Mouse (Mus musculus) adrenal gland, postnatal 10 days (tissue): ENCODE measurements at regions not wholly inside any gene's neighbourhood (a gene's known extent, or its start where the extent isn't known, plus 50 kb on each side); places are given as distances from the start of the nearest gene placed in this dataset.

Experiments
- DNase-seq: peaks from one replicate; pipeline ENCODE4 v3.0.0; 2021; ENCODE audit warnings: mixed read lengths

- DNase-seq, result no peak
Measured at GRCm38 (mm10) chr17:29775836-29776235, 59.0 kb upstream of the Ccdc167 start.

- peak; percentile 80 for DNase-seq
Measured at GRCm38 (mm10) chr17:29773339-29773738, 56.5 kb upstream of the Ccdc167 start.

- no peak for DNase-seq
Measured at GRCm38 (mm10) chr17:29770914-29771313, 54.1 kb upstream of the Ccdc167 start.

DNA sequence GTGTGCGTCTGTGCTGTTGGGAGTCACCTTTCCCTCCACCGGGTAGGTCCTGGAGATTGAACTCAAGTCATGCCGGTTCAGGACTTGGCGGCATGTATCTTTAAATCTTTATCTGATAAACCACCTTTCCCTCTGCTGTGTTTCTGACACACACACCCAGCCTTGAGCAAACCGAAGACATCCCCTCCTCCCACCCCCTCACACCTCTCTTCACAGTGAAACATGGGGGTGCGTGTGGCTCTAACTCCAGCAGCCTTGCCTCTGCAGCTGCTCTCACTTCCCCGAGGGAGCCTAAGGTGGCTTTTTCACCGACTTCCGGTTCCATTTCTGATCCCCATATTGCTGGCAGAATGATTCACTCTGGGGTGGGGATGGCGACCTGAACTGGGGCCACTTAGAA lies 52.8 kb upstream of the Ccdc167 start:
- no peak for DNase-seq

DNA sequence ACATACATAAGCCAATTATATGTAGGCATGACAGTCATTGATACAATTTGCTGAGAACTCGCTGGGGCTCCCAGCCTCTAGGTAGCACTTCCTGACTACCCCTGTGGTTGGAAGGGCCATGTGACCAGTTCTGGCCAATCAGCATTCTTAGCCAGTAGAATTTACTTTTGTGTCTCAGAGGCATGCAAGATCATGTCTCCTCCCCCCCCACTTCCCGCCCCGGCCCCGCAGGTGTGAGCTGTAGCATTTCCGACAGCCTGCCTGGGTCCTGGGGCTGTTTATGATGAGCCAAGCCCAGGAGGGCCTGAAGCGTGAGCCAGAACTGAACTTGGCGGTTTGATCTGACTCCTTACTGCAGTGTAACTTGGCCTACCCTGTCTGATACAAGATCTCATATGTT lies 52.3 kb upstream of the Ccdc167 start:
- no peak for DNase-seq

- no peak for DNase-seq
Measured at GRCm38 (mm10) chr17:29768642-29769041, 51.8 kb upstream of the Ccdc167 start.
